Mouse (Mus musculus): Measurements from ENCODE around the gene Peli3. TPM values are rescaled to one million over a fixed set of nuclear protein-coding genes. Genes with fewer than 3 reads are reported as not detected.

The Peli3 gene
- polyA plus RNA-seq (2015; fragmentation: Nextera tagmentation; extraction: Ambion mirVana) = 0.85 and 1.2 TPM in 2 replicates

DNA sequence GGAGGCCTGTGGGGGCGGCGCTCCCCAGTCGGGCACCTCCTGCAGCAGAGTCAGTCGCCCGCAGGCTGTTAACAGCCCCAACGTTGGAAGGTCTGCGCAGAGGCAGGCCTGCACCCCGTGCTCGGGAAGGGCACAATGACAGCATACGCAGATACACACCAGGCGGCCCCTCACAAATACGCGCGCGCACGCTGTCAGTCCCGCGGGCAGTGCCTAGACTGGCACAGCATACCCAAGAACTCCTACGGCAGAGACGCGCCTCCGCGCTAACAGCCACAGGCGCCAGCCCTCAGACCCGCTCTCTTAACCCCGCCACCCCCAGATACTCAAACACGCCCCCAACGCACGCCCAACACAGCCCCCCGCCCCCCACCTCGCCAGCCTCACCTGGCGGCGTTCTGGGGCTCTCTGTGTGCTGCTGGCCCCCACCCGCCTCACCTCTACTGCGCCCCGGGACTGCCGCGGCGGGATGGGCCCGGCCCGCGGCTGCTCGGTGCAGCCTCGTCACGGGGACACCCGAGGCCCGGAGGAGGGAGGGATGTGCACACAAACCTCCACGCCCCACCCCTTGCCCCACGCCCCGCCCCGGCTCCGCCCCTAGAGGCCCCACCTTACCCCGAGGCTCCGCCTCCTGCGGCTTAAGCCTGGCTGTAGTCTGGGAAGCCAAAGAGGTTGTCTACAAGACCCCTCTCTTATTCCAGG lies at the start of gene Peli3:
Gene Peli3, minus strand, starts transcription at position 577 of the 702 bp plus-strand sequence.
- peak within 1 kb of the TSS; percentile 65 for H3K4me3 ChIP-seq (ENCODE audit: low read depth, low read length)
- H3K27me3 ChIP-seq (ENCODE audit: control insufficient read depth, insufficient read depth, low read length) = no peaks in the 10 kb centered on the region
- ATAC-seq (ENCODE audit: low FRiP score, low TSS enrichment) (peak; percentile 97), DNase-seq (ENCODE audit: low spot score) (peak; percentile 96)
- no peaks in the 10 kb centered on the region for H3K36me3 ChIP-seq (ENCODE audit: control insufficient read depth, insufficient read depth, low read length)
- H3K4me2 ChIP-seq (replicated peaks; ENCODE audit: low read depth) = peak within 1 kb of the TSS; percentile 92
- WGBS = 2% methylated on average over 35 of the region's 55 CpGs
- H3K9me3 ChIP-seq (ENCODE audit: control insufficient read depth, low read length) = no peaks in the 10 kb centered on the region
- H3K4me1 ChIP-seq (replicated peaks; ENCODE audit: control insufficient read depth, insufficient read depth) = no peaks in the 10 kb centered on the region
- TF ChIP-seq CTCF (IDR thresholded peaks at IDR 0.05; ENCODE audit: low read depth) (no peak), EP300 (optimal IDR thresholded peaks at IDR 0.05) (no peak)
- 0 out of 2 replicates have a peak within 1 kb of the TSS, but pooled peaks have one; percentile 45 for H3K27ac ChIP-seq (replicated peaks)
- peak within 1 kb of the TSS; percentile 64 for H3K9ac ChIP-seq (ENCODE audit: low read length)

DNA sequence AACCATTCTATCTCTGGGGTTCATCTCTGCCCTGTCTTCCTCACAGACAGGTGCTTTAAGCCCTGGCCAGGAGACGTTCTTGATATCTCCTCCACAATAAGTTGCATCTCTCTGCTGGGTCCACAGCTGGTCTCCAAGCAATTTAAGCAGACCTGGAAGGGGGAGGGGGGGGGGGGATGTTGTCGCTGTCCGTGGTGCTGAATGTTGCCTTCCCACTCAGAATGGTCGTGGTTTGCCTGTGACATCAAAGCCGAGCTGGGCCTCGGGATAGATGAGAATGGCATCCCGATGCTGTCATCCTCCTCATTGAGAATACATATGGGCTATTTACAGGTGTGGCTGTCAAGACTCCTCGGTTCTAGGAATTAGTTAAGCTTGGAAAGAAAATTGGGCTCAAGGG lies 49.4 kb upstream of the Peli3 start:
- TF ChIP-seq EP300 (optimal IDR thresholded peaks at IDR 0.05) (no peak), CTCF (IDR thresholded peaks at IDR 0.05; ENCODE audit: low read depth) (no peak)
- 10% methylated on average over 8 of the region's 8 CpGs for WGBS

DNA sequence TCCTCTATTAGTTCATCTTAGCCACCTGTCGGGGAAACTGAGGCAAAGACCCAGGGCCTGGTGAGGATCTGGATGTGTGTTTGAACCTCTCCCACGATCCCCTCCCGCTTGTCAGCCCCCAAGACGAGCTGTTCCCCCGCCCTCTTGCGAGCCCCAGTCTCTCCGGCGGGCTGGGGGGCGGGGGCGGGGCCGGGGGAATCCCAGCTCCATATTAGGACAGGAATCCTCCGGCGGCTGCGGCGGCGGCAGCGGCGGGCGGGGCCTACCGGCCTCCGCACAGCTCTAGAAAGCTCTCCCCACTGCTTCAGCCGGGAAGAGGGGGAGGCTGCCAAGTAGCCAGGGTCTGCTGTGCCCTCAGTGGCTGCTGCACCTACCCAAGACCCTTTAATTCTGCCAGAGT lies 47.8 kb upstream of the Peli3 start:
- Histone ChIP-seq H3K4me3 (ENCODE audit: low read depth, low read length) (no peak overlapping the region), H3K36me3 (ENCODE audit: control insufficient read depth, insufficient read depth, low read length) (no peaks in the 10 kb centered on the region), H3K4me1 (replicated peaks; ENCODE audit: control insufficient read depth, insufficient read depth) (no peaks in the 10 kb centered on the region), H3K4me2 (replicated peaks; ENCODE audit: low read depth) (no peak overlapping the region; the same call in 1 of the 2 replicates), H3K9ac (ENCODE audit: low read length) (no peak overlapping the region), H3K27me3 (ENCODE audit: control insufficient read depth, insufficient read depth, low read length) (peaks cover 4% of the 10 kb centered on the region; the same call in 1 of the 2 replicates), H3K27ac (replicated peaks) (no peak overlapping the region), H3K9me3 (ENCODE audit: control insufficient read depth, low read length) (no peaks in the 10 kb centered on the region)
- ATAC-seq (ENCODE audit: low FRiP score, low TSS enrichment) (no peak), DNase-seq (ENCODE audit: low spot score) (no peak)
- 3% methylated on average over 22 of the region's 22 CpGs for WGBS
- TF ChIP-seq CTCF (IDR thresholded peaks at IDR 0.05; ENCODE audit: low read depth) (no peak), EP300 (optimal IDR thresholded peaks at IDR 0.05) (no peak)

More for the DNA sequence above, 49.4 kb upstream of the Peli3 start:
- no peaks in the 10 kb centered on the region for H3K4me1 ChIP-seq (replicated peaks; ENCODE audit: control insufficient read depth, insufficient read depth)
- 0 out of 2 replicates have a peak overlapping the region, but pooled peaks have one; percentile 11 for H3K4me2 ChIP-seq (replicated peaks; ENCODE audit: low read depth)
- H3K9ac ChIP-seq (ENCODE audit: low read length) = no peak overlapping the region
- ATAC-seq (ENCODE audit: low FRiP score, low TSS enrichment) (no peak), DNase-seq (ENCODE audit: low spot score) (no peak)
- no peaks in the 10 kb centered on the region for H3K36me3 ChIP-seq (ENCODE audit: control insufficient read depth, insufficient read depth, low read length)
- H3K27me3 ChIP-seq (ENCODE audit: control insufficient read depth, insufficient read depth, low read length) = peaks cover 4% of the 10 kb centered on the region; the same call in 1 of the 2 replicates
- H3K9me3 ChIP-seq (ENCODE audit: control insufficient read depth, low read length) = no peaks in the 10 kb centered on the region
- H3K27ac ChIP-seq (replicated peaks) = no peak overlapping the region
- H3K4me3 ChIP-seq (ENCODE audit: low read depth, low read length) = no peak overlapping the region

DNA sequence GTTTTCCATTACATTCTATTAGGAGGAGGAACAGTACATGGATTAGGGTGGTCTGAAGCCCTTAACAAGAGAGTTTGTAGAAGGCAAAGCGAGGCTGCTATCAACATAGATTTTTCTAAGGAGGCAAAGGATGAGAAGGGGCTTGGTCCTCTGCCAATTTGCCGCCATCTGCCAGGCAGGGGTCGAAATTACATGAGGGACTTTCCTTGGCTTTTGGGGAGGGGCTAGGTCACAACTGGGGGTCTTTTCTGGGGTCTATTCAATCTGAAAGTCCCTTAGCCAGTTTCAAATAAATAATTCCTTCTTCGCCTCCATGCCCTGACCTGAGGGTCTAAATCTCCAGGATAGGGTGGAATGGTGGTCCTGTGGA lies 47.3 kb upstream of the Peli3 start, which contains the start of gene Npas4:
Gene Npas4, minus strand, starts transcription at position 61 of the 370 bp plus-strand sequence.
- no peak for ATAC-seq (ENCODE audit: low FRiP score, low TSS enrichment)
- H3K4me1 ChIP-seq (replicated peaks; ENCODE audit: control insufficient read depth, insufficient read depth) = no peaks in the 10 kb centered on the region
- TF ChIP-seq CTCF (IDR thresholded peaks at IDR 0.05; ENCODE audit: low read depth) (no peak), EP300 (optimal IDR thresholded peaks at IDR 0.05) (no peak)
- no peak within 1 kb of the TSS; the same call in 1 of the 2 replicates for H3K4me2 ChIP-seq (replicated peaks; ENCODE audit: low read depth)
- H3K4me3 ChIP-seq (ENCODE audit: low read depth, low read length) = 0 out of 2 replicates have a peak within 1 kb of the TSS, but pooled peaks have one; percentile 1
- H3K27me3 ChIP-seq (ENCODE audit: control insufficient read depth, insufficient read depth, low read length) = peaks cover 4% of the 10 kb centered on the region; the same call in 1 of the 2 replicates
- H3K27ac ChIP-seq (replicated peaks) = no peak within 1 kb of the TSS
- H3K36me3 ChIP-seq (ENCODE audit: control insufficient read depth, insufficient read depth, low read length) = no peaks in the 10 kb centered on the region
- 26% methylated on average over 4 of the region's 4 CpGs for whole genome bisulfite sequencing
- H3K9ac ChIP-seq (ENCODE audit: low read length) = no peak within 1 kb of the TSS
- H3K9me3 ChIP-seq (ENCODE audit: control insufficient read depth, low read length) = no peaks in the 10 kb centered on the region
- DNase-seq (ENCODE audit: low spot score) = no peak

DNA sequence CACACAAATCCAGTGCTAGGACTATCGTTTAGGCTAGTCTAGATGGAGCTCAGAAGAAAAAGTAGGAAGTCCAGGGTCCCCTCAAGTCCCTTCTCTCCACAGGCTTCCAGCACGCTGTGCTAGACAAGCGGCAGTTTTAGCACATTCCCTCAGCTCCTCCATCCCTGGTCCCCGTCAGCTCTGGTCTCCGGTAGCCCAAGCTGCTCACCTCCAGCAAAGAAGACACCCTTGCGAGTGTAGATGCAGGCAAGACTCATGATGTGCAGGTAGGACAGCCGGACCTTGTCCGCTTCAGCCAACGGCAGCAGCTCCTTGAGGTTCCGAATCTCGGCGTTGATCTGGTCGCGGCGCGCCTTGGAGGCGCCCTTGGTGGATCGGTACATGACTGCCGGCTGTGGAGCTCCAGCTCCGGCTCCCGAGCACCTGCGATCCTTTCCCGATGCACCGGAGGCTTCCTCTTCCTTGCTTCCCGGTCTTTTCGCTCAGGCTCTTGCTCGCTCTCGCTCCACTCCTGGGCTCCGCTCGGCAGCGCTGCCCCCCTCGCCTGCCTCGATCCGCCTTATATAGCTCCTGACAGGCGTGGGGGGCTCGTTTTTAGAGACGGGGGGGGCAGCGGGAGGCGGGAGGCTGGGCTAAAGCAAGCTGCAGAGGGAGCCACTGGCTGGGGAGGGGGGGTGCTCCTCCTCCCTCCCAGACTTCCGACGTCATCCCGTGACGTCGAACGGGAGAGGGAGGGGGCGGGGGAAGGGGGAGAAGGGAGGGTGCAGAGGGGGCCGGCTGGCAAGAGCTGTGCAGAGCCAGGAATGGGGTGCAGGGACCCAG lies 46.7 kb upstream of the Peli3 start:
- Histone ChIP-seq H3K4me3 (ENCODE audit: low read depth, low read length) (0 out of 2 replicates have a peak overlapping the region, but pooled peaks have one; percentile 1), H3K4me1 (replicated peaks; ENCODE audit: control insufficient read depth, insufficient read depth) (no peaks in the 10 kb centered on the region)

More for the DNA sequence above, 46.7 kb upstream of the Peli3 start:
- TF ChIP-seq EP300 (optimal IDR thresholded peaks at IDR 0.05) (no peak), CTCF (IDR thresholded peaks at IDR 0.05; ENCODE audit: low read depth) (no peak)
- no peaks in the 10 kb centered on the region for H3K9me3 ChIP-seq (ENCODE audit: control insufficient read depth, low read length)
- H3K9ac ChIP-seq (ENCODE audit: low read length) = no peak overlapping the region
- 22% methylated on average over 41 of the region's 47 CpGs for WGBS
- H3K27ac ChIP-seq (replicated peaks) = no peak overlapping the region
- no peak for ATAC-seq (ENCODE audit: low FRiP score, low TSS enrichment)
- no peak overlapping the region for H3K4me2 ChIP-seq (replicated peaks; ENCODE audit: low read depth)
- no peak for DNase-seq (ENCODE audit: low spot score)
- no peaks in the 10 kb centered on the region for H3K36me3 ChIP-seq (ENCODE audit: control insufficient read depth, insufficient read depth, low read length)
- H3K27me3 ChIP-seq (ENCODE audit: control insufficient read depth, insufficient read depth, low read length) = peaks cover 4% of the 10 kb centered on the region; the same call in 1 of the 2 replicates

Data from stomach, postnatal 0 days (tissue).